18 mouse cellular contexts compared by ENCODE assay signal in genomic region chr9:43947089-43947488, GRCm38 (mm10).
DNase-seq lines count a peak whose midpoint lies in the region; ATAC-seq and TF ChIP-seq lines count a peak whose summit lies in the region.
"Had no signal": no experiment of that assay in that cellular context is flagged by ENCODE, and none has a peak within 500 bp of the region (broad histone marks: within the 10 kb centered on the region; RNA-seq: fewer than 3 reads in every experiment).

No protein-coding gene starts in this region.

- peaks cover 8% of the 10 kb centered on the region; the same call in 1 of the 2 replicates for H3K27me3 ChIP-seq in heart, embryonic 12.5 days (replicated peaks)
- peaks cover 33% of the 10 kb centered on the region for H3K27me3 ChIP-seq in midbrain, embryonic 12.5 days
- H3K27me3 ChIP-seq in midbrain, embryonic 11.5 days (ENCODE audit: control insufficient read depth, insufficient read depth, low read length) = no peaks in the 10 kb centered on the region
- no peaks in the 10 kb centered on the region for H3K27me3 ChIP-seq in hindbrain, postnatal 0 days (ENCODE audit: insufficient read depth, low read length)
- H3K27me3 ChIP-seq: liver, embryonic 15.5 days had no signal

- no peaks in the 10 kb centered on the region for H3K9me3 ChIP-seq in heart, embryonic 12.5 days (replicated peaks)
- H3K9me3 ChIP-seq in midbrain, embryonic 12.5 days = no peaks in the 10 kb centered on the region
- H3K9me3 ChIP-seq in midbrain, embryonic 11.5 days (ENCODE audit: control insufficient read depth, low read length) = no peaks in the 10 kb centered on the region
- no peaks in the 10 kb centered on the region for H3K9me3 ChIP-seq in hindbrain, postnatal 0 days (ENCODE audit: low read length)
- H3K9me3 ChIP-seq: heart, embryonic 10.5 days; liver, embryonic 15.5 days had no signal

- no peak overlapping the region for H3K27ac ChIP-seq in heart, embryonic 12.5 days (ENCODE audit: poor library complexity, severe bottlenecking)
- H3K27ac ChIP-seq in midbrain, embryonic 12.5 days (replicated peaks) = 0 out of 2 replicates have a peak overlapping the region, but pooled peaks have one; percentile 15
- H3K27ac ChIP-seq in midbrain, embryonic 11.5 days (ENCODE audit: low read depth, low read length) = no peak overlapping the region
- no peak overlapping the region for H3K27ac ChIP-seq in hindbrain, postnatal 0 days
- H3K27ac ChIP-seq: heart, embryonic 10.5 days; liver, embryonic 15.5 days had no signal

- WGBS in heart, embryonic 12.5 days = 64% methylated on average over 5 of the region's 5 CpGs
- 67% methylated on average over 5 of the region's 5 CpGs for WGBS in midbrain, embryonic 12.5 days
- WGBS in midbrain, embryonic 11.5 days = 64% methylated on average over 5 of the region's 5 CpGs
- 62% methylated on average over 5 of the region's 5 CpGs for WGBS in hindbrain, postnatal 0 days

- no peak overlapping the region for H3K4me3 ChIP-seq in heart, embryonic 12.5 days
- H3K4me3 ChIP-seq in midbrain, embryonic 12.5 days = no peak overlapping the region
- no peak overlapping the region for H3K4me3 ChIP-seq in midbrain, embryonic 11.5 days (ENCODE audit: low read depth, low read length)
- H3K4me3 ChIP-seq in hindbrain, postnatal 0 days (ENCODE audit: low read length) = no peak overlapping the region
- H3K4me3 ChIP-seq: heart, embryonic 10.5 days; liver, embryonic 15.5 days had no signal

- H3K9ac ChIP-seq in heart, embryonic 12.5 days = no peak overlapping the region
- H3K9ac ChIP-seq in midbrain, embryonic 12.5 days (replicated peaks) = no peak overlapping the region
- no peak overlapping the region for H3K9ac ChIP-seq in midbrain, embryonic 11.5 days (ENCODE audit: low read length)
- no peak overlapping the region for H3K9ac ChIP-seq in hindbrain, postnatal 0 days (replicated peaks; ENCODE audit: low read length)
- H3K9ac ChIP-seq: liver, embryonic 15.5 days had no signal

- ATAC-seq in heart, embryonic 12.5 days (ENCODE audit: insufficient number of reproducible peaks, low FRiP score) = 0 out of 2 replicates have a peak, but pooled peaks have one; percentile 9
- no peak for ATAC-seq in midbrain, embryonic 12.5 days (ENCODE audit: low FRiP score, low read depth)
- ATAC-seq in midbrain, embryonic 11.5 days (ENCODE audit: low FRiP score) = no peak
- 0 out of 2 replicates have a peak, but pooled peaks have one; percentile 10 for ATAC-seq in hindbrain, postnatal 0 days
- ATAC-seq: forebrain, embryonic 14.5 days; lung, postnatal 0 days had no signal

- DNase-seq in heart, postnatal 4 days = no peak
- no peak for DNase-seq in midbrain, embryonic 11.5 days (ENCODE audit: low spot score, missing footprints)
- no peak for DNase-seq in hindbrain, postnatal 0 days (ENCODE audit: low spot score)
- no peak for DNase-seq in spleen, adult 12 weeks (ENCODE audit: low spot score)
- no peak for DNase-seq in layer of hippocampus, adult 18-20 months (ENCODE audit: low spot score in 2 of 2)
- DNase-seq in right cerebral cortex, postnatal 36 days (ENCODE audit: low spot score in 2 of 2) = no peak
- DNase-seq: adrenal gland, postnatal 25 days; cerebellum, adult 2 months; gastrocnemius, postnatal 25 days; heart, postnatal 14 days; kidney, postnatal 10 days; right cerebral cortex, adult 18-20 months had no signal

- H3K4me1 ChIP-seq in heart, embryonic 12.5 days (replicated peaks) = peaks cover 40% of the 10 kb centered on the region
- H3K4me1 ChIP-seq in midbrain, embryonic 12.5 days = peaks cover 38% of the 10 kb centered on the region
- H3K4me1 ChIP-seq in midbrain, embryonic 11.5 days (ENCODE audit: control insufficient read depth, insufficient read depth, low read length) = peaks cover 9% of the 10 kb centered on the region
- H3K4me1 ChIP-seq in hindbrain, postnatal 0 days (ENCODE audit: insufficient read depth, low read length) = 0 out of 2 replicates have a peak, but pooled peaks cover 8% of the 10 kb centered on the region
- H3K4me1 ChIP-seq: liver, embryonic 15.5 days had no signal

- no peak overlapping the region for H3K4me2 ChIP-seq in heart, embryonic 12.5 days
- no peak overlapping the region for H3K4me2 ChIP-seq in midbrain, embryonic 12.5 days (replicated peaks)
- no peak overlapping the region for H3K4me2 ChIP-seq in midbrain, embryonic 11.5 days
- H3K4me2 ChIP-seq in hindbrain, postnatal 0 days (ENCODE audit: low read depth, low read length) = no peak overlapping the region
- H3K4me2 ChIP-seq: liver, embryonic 15.5 days had no signal

- no peak for TF ChIP-seq CTCF in hindbrain, postnatal 0 days (IDR thresholded peaks at IDR 0.05; ENCODE audit: low read depth)

- no peaks in the 10 kb centered on the region for H3K36me3 ChIP-seq in heart, embryonic 12.5 days
- H3K36me3 ChIP-seq in midbrain, embryonic 12.5 days = no peaks in the 10 kb centered on the region
- H3K36me3 ChIP-seq in midbrain, embryonic 11.5 days (ENCODE audit: control insufficient read depth, insufficient read depth, low read length) = no peaks in the 10 kb centered on the region
- H3K36me3 ChIP-seq in hindbrain, postnatal 0 days (ENCODE audit: insufficient read depth, low read length) = no peaks in the 10 kb centered on the region
- H3K36me3 ChIP-seq: heart, embryonic 10.5 days; liver, embryonic 15.5 days had no signal

Comparison
In these comparisons a context has a peak if more than half of its experiments do, and no peak if none do; other contexts are left out.
1. ATAC-seq: peak in heart, embryonic 12.5 days (single experiment) and hindbrain, postnatal 0 days (single experiment); none in midbrain, embryonic 12.5 days (single experiment) and midbrain, embryonic 11.5 days (single experiment).